Mouse (Mus musculus): Measurements from ENCODE around the gene Sel1l3.

The Sel1l3 gene

GRCm38 (mm10) chr5:53202748-53203147 lies 11.0 kb downstream of the Sel1l3 start:
- Histone ChIP-seq H3K27me3 (ENCODE audit: control insufficient read depth, insufficient read depth, low read length, poor library complexity, severe bottlenecking) (no peaks in the 10 kb centered on the region), H3K36me3 (ENCODE audit: control insufficient read depth, insufficient read depth, low read length, poor library complexity, severe bottlenecking) (no peaks in the 10 kb centered on the region)
- DNase-seq (ENCODE audit: low read depth, low spot score) = no peak

- Histone ChIP-seq H3K27me3 (ENCODE audit: control insufficient read depth, insufficient read depth, low read length, poor library complexity, severe bottlenecking) (no peaks in the 10 kb centered on the region), H3K36me3 (ENCODE audit: control insufficient read depth, insufficient read depth, low read length, poor library complexity, severe bottlenecking) (no peaks in the 10 kb centered on the region)
- DNase-seq (ENCODE audit: low read depth, low spot score) = no peak
Measured at GRCm38 (mm10) chr5:53200825-53201224, 12.9 kb downstream of the Sel1l3 start.

- Histone ChIP-seq H3K27me3 (ENCODE audit: control insufficient read depth, insufficient read depth, low read length, poor library complexity, severe bottlenecking) (no peaks in the 10 kb centered on the region), H3K36me3 (ENCODE audit: control insufficient read depth, insufficient read depth, low read length, poor library complexity, severe bottlenecking) (no peaks in the 10 kb centered on the region)
- no peak for DNase-seq (ENCODE audit: low read depth, low spot score)
Measured at GRCm38 (mm10) chr5:53198408-53198807, 15.3 kb downstream of the Sel1l3 start.

- no peaks in the 10 kb centered on the region for H3K27me3 ChIP-seq (ENCODE audit: control insufficient read depth, insufficient read depth, low read length, poor library complexity, severe bottlenecking)
- H3K36me3 ChIP-seq (ENCODE audit: control insufficient read depth, insufficient read depth, low read length, poor library complexity, severe bottlenecking) = no peaks in the 10 kb centered on the region
- no peak for DNase-seq (ENCODE audit: low read depth, low spot score)
Measured at GRCm38 (mm10) chr5:53196387-53197088, 17.2 kb downstream of the Sel1l3 start.

GRCm38 (mm10) chr5:53194841-53195240 lies 18.9 kb downstream of the Sel1l3 start:
- no peaks in the 10 kb centered on the region for H3K36me3 ChIP-seq (ENCODE audit: control insufficient read depth, insufficient read depth, low read length, poor library complexity, severe bottlenecking)
- no peaks in the 10 kb centered on the region for H3K27me3 ChIP-seq (ENCODE audit: control insufficient read depth, insufficient read depth, low read length, poor library complexity, severe bottlenecking)
- peak; percentile 36 for DNase-seq (ENCODE audit: low read depth, low spot score)

- no peak for DNase-seq (ENCODE audit: low read depth, low spot score)
- Histone ChIP-seq H3K36me3 (ENCODE audit: control insufficient read depth, insufficient read depth, low read length, poor library complexity, severe bottlenecking) (no peaks in the 10 kb centered on the region), H3K27me3 (ENCODE audit: control insufficient read depth, insufficient read depth, low read length, poor library complexity, severe bottlenecking) (no peaks in the 10 kb centered on the region)
Measured at GRCm38 (mm10) chr5:53194421-53194820, 19.3 kb downstream of the Sel1l3 start.

GRCm38 (mm10) chr5:53193092-53194030 lies 20.4 kb downstream of the Sel1l3 start:
- no peak for DNase-seq (ENCODE audit: low read depth, low spot score)
- H3K27me3 ChIP-seq (ENCODE audit: control insufficient read depth, insufficient read depth, low read length, poor library complexity, severe bottlenecking) = no peaks in the 10 kb centered on the region
- no peaks in the 10 kb centered on the region for H3K36me3 ChIP-seq (ENCODE audit: control insufficient read depth, insufficient read depth, low read length, poor library complexity, severe bottlenecking)

GRCm38 (mm10) chr5:53188608-53189007 lies 25.1 kb downstream of the Sel1l3 start:
- Histone ChIP-seq H3K27me3 (ENCODE audit: control insufficient read depth, insufficient read depth, low read length, poor library complexity, severe bottlenecking) (no peaks in the 10 kb centered on the region), H3K36me3 (ENCODE audit: control insufficient read depth, insufficient read depth, low read length, poor library complexity, severe bottlenecking) (no peaks in the 10 kb centered on the region)
- DNase-seq (ENCODE audit: low read depth, low spot score) = peak; percentile 49

GRCm38 (mm10) chr5:53187245-53187644 lies 26.5 kb downstream of the Sel1l3 start:
- DNase-seq (ENCODE audit: low read depth, low spot score) = no peak
- Histone ChIP-seq H3K36me3 (ENCODE audit: control insufficient read depth, insufficient read depth, low read length, poor library complexity, severe bottlenecking) (no peaks in the 10 kb centered on the region), H3K27me3 (ENCODE audit: control insufficient read depth, insufficient read depth, low read length, poor library complexity, severe bottlenecking) (no peaks in the 10 kb centered on the region)

GRCm38 (mm10) chr5:53185803-53186202 lies 27.9 kb downstream of the Sel1l3 start:
- no peaks in the 10 kb centered on the region for H3K36me3 ChIP-seq (ENCODE audit: control insufficient read depth, insufficient read depth, low read length, poor library complexity, severe bottlenecking)
- no peaks in the 10 kb centered on the region for H3K27me3 ChIP-seq (ENCODE audit: control insufficient read depth, insufficient read depth, low read length, poor library complexity, severe bottlenecking)
- DNase-seq (ENCODE audit: low read depth, low spot score) = no peak

GRCm38 (mm10) chr5:53179965-53180364 lies 33.8 kb downstream of the Sel1l3 start:
- Histone ChIP-seq H3K36me3 (ENCODE audit: control insufficient read depth, insufficient read depth, low read length, poor library complexity, severe bottlenecking) (no peaks in the 10 kb centered on the region), H3K27me3 (ENCODE audit: control insufficient read depth, insufficient read depth, low read length, poor library complexity, severe bottlenecking) (no peaks in the 10 kb centered on the region)
- DNase-seq (ENCODE audit: low read depth, low spot score) = no peak

GRCm38 (mm10) chr5:53176703-53177102 lies 37.0 kb downstream of the Sel1l3 start:
- DNase-seq (ENCODE audit: low read depth, low spot score) = no peak
- Histone ChIP-seq H3K36me3 (ENCODE audit: control insufficient read depth, insufficient read depth, low read length, poor library complexity, severe bottlenecking) (no peaks in the 10 kb centered on the region), H3K27me3 (ENCODE audit: control insufficient read depth, insufficient read depth, low read length, poor library complexity, severe bottlenecking) (no peaks in the 10 kb centered on the region; the same call in 1 of the 2 replicates)

- Histone ChIP-seq H3K36me3 (ENCODE audit: control insufficient read depth, insufficient read depth, low read length, poor library complexity, severe bottlenecking) (no peaks in the 10 kb centered on the region), H3K27me3 (ENCODE audit: control insufficient read depth, insufficient read depth, low read length, poor library complexity, severe bottlenecking) (no peaks in the 10 kb centered on the region; the same call in 1 of the 2 replicates)
- no peak for DNase-seq (ENCODE audit: low read depth, low spot score)
Measured at GRCm38 (mm10) chr5:53176075-53176474, 37.7 kb downstream of the Sel1l3 start.

- Histone ChIP-seq H3K27me3 (ENCODE audit: control insufficient read depth, insufficient read depth, low read length, poor library complexity, severe bottlenecking) (no peaks in the 10 kb centered on the region; the same call in 1 of the 2 replicates), H3K36me3 (ENCODE audit: control insufficient read depth, insufficient read depth, low read length, poor library complexity, severe bottlenecking) (no peaks in the 10 kb centered on the region)
- DNase-seq (ENCODE audit: low read depth, low spot score) = no peak
Measured at GRCm38 (mm10) chr5:53175195-53175594, 38.5 kb downstream of the Sel1l3 start.

- no peaks in the 10 kb centered on the region; the same call in 1 of the 2 replicates for H3K27me3 ChIP-seq (ENCODE audit: control insufficient read depth, insufficient read depth, low read length, poor library complexity, severe bottlenecking)
- no peaks in the 10 kb centered on the region for H3K36me3 ChIP-seq (ENCODE audit: control insufficient read depth, insufficient read depth, low read length, poor library complexity, severe bottlenecking)
- DNase-seq (ENCODE audit: low read depth, low spot score) = no peak
Measured at GRCm38 (mm10) chr5:53174461-53174860, 39.3 kb downstream of the Sel1l3 start.
